Mouse (Mus musculus): Measurements from ENCODE around the gene Tmem198. TPM values are rescaled to one million over a fixed set of nuclear protein-coding genes. Genes with fewer than 3 reads are reported as not detected.

Tmem198 gene
- polyA plus RNA-seq, 3 experiments from 2014 or later: 0.24 TPM; not detected in 2

DNA sequence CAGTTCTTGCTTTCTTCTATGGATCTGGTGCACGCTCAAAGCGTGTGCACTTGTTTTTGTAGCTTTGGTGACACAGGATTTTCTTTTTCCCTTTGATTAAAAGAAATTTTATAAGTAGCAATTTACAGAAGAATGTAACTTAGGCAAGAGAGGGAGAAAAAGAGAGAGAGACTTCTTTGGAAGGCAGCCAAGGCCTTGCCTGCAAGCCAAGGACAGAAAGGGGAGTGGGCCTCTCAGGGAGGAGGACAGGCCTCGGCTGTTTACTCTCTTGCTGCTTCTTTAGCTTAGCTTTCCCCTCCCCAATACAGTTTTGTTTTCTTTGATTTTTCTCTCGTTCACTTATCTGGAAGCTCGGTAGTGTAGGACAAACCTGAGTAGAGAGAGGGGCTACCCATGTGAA is 40.2 kb downstream of the Tmem198 start:
- ATAC-seq: no peak

DNA sequence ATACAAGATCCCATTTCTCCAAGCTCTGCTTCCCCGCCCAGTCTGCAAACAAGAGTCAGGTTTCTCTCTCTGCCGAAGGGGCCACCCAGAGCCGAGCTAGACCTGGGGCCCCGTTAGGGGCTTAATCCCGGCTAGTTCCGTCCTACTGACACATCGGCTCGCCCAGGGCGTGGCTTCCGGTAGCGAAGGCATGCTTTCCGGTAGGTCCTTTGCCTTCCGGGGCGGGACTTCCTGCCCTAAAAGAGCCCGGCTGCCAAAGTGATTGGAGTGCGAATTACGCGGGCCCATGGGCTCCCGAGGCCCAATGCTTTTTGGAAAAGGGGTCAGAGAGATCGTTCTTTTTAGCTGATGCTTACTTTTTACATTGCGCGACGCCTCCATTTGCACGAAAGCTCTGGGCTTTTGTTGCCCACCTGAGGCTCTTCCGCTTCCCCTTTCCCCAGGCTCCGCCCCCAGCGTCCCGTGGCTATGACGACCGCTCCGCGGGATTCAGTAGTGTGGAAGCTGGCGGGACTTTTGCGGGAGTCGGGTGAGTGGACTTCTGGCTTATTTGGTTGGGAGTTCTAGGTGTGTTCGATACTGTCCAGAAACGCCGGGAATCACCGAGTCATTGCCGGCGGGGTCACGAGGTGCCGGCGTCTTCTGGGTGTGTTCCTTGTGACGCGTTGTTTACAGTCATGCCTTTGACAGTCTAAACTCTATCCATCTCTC is 42.1 kb downstream of the Tmem198 start, which contains the start of gene Stk11ip:
Gene Stk11ip (plus strand): TSS at position 209 of the 711 bp plus-strand sequence.
- ATAC-seq: peak; percentile 93

DNA sequence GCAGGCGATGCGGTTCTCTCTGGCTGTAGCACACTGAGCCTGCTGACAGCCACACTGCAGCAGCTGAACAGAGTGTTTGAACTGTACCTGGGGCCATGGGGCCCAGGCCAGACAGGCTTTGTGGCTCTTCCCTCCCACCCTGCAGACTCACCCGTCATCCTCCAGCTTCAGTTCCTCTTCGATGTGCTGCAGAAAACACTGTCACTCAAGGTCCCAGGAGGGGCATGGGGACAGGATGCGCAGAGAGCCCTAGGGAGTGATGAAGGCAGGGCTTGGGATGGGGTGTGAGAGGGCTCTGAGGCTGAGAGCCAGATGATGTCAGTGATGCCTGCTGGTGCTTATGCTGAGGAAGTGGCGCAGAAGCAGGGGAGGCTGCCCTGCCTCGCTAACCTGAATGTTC is 45.3 kb downstream of the Tmem198 start:
- ATAC-seq: no peak

GRCm38 (mm10) chr1:75530546-75530945 is 51.2 kb downstream of the Tmem198 start:
- no peak for ATAC-seq

GRCm38 (mm10) chr1:75532280-75533172 is 53.2 kb downstream of the Tmem198 start:
- ATAC-seq: no peak

DNA sequence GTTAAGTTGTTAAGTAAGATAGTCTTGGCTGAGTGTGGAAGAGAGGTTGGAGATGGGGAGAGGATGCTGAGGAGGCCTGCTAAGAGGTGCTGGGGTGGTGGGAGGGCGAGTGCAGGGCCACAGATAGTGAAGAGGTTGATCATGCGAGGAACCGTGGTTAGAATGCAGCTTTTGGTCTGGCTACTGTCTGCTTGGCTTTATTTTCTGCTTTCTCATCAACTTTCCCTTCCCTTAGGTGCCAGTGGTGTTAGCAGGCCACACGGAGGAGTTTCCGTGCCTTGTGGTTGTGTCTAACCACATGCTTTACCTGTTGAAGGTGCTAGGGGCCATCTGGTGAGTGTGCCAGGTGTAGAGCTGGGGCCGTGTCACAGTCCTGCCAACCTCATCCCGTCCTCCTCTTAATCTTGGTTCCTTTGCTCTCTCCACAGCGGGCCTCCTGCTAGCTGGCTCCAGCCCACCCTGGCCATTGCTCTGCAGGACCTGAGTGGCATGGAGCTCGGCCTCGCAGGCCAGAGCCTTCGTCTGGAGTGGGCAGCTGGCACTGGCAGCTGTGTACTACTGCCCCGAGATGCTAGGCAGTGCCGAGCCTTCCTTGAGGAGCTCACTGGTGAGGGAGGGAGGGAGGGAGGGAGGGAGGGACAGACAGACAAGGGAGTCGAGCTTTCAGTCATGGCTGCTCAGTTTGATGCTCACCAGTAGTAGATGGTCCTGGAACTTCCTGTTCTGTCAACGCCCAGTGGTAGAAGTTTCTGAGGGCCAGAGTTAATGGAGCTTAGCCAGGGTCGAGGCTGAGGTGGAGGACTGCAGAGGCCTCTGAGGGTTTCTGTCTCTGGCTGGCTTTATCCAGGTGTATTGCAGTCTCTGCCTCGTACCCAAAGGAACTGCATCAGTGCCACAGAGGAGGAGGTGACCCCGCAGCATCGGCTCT is 54.3 kb downstream of the Tmem198 start:
- no peak for ATAC-seq

Other genes with a start within 250 kb of the Tmem198 start
- not detected for gene A630095N17Rik, start 247.4 kb upstream of the Tmem198 start, polyA plus RNA-seq (2017; shearing (Covaris generic))
- gene Dnajb2, start 243.1 kb upstream of the Tmem198 start, polyA plus RNA-seq (2017; shearing (Covaris generic)): 1 to 10 TPM; 3.0 to 7.0 (median 5.8) TPM
- under 1 TPM in 1 of 3 experiments, not detected in 2; 0.36 TPM for gene Ptprn, start 215.0 kb upstream of the Tmem198 start, polyA plus RNA-seq (2017; shearing (Covaris generic))
- not detected for gene Resp18, start 201.1 kb upstream of the Tmem198 start, polyA plus RNA-seq (2017; shearing (Covaris generic))
- gene Dnpep, start 161.5 kb upstream of the Tmem198 start, polyA plus RNA-seq (2017; shearing (Covaris generic)): 10 to 100 TPM; 52.9 to 68.4 (median 62.8) TPM
- under 1 TPM in 1 of 3 experiments, not detected in 2; 0.64 TPM for gene Des, start 119.2 kb upstream of the Tmem198 start, polyA plus RNA-seq (2017; shearing (Covaris generic))
- gene Speg, start 104.2 kb upstream of the Tmem198 start, polyA plus RNA-seq (2017; shearing (Covaris generic)): under 1 TPM in 1 of 3 experiments, not detected in 2; 0.34 TPM
- 10 to 100 TPM; 44.2 to 67.2 (median 62.7) TPM for gene Gmppa, start 43.6 kb upstream of the Tmem198 start, polyA plus RNA-seq (2017; shearing (Covaris generic))
- gene Asic4, start 29.1 kb upstream of the Tmem198 start, polyA plus RNA-seq (2017; shearing (Covaris generic)): not detected
- 1 to 10 TPM; 5.5 to 6.9 (median 5.6) TPM for gene Chpf, start 225 bp upstream of the Tmem198 start, polyA plus RNA-seq (2017; shearing (Covaris generic))
- not detected for gene Obsl1, start 26.9 kb downstream of the Tmem198 start, polyA plus RNA-seq (2017; shearing (Covaris generic))
- not detected for gene Inha, start 27.5 kb downstream of the Tmem198 start, polyA plus RNA-seq (2017; shearing (Covaris generic))
- 10 to 100 TPM in 2 of 3 experiments, 1 to 10 TPM in 1; 6.5 to 11.9 (median 10.5) TPM for gene Stk11ip, start 42.0 kb downstream of the Tmem198 start, polyA plus RNA-seq (2017; shearing (Covaris generic))
- gene Slc4a3, start 66.7 kb downstream of the Tmem198 start, polyA plus RNA-seq (2017; shearing (Covaris generic)): under 1 TPM in 1 of 3 experiments, not detected in 2; 0.05 TPM

Data from inflammation-experienced regulatory T-cells, adult 6 months (primary cell).